Mouse (Mus musculus) neural tube, embryonic 11.5 days (tissue): ENCODE data around the gene Zfp692. TPM values are rescaled to one million over a fixed set of nuclear protein-coding genes. Genes with fewer than 3 reads are reported as not detected.

Experiments used
- ATAC-seq: fragments of 200-750 bp; cut with Nextera tagmentation; 2 replicates; pipeline ENCODE4 v1.8.0; 2017; ENCODE audit warnings: moderate number of reproducible peaks, mild to moderate bottlenecking, moderate TSS enrichment, moderate library complexity; ENCODE audit not compliant: insufficient read depth, low FRiP score, low TSS enrichment
- DNase-seq: peaks from one replicate; pipeline ENCODE4 v3.0.0-alpha.2; 2015; ENCODE audit warnings: low spot score
- H3K27ac ChIP-seq: fragments of 300-500 bp; sonication (generic); 2 replicates; pipeline ENCODE4 v1.5.1; 2014; ENCODE audit warnings: low read depth, mild to moderate bottlenecking, low read length
- H3K27me3 ChIP-seq: fragments of 300-500 bp; sonication (generic); 2 replicates; pipeline ENCODE4 v1.6.1; 2014; ENCODE audit warnings: mild to moderate bottlenecking, low read length, mixed read lengths; ENCODE audit not compliant: control insufficient read depth, insufficient read depth
- H3K36me3 ChIP-seq: fragments of 300-500 bp; sonication (generic); 2 replicates; pipeline ENCODE4 v1.6.1; 2014; ENCODE audit warnings: mild to moderate bottlenecking, low read length, moderate library complexity, mixed read lengths; ENCODE audit not compliant: control insufficient read depth, insufficient read depth
- H3K4me1 ChIP-seq: fragments of 300-500 bp; sonication (generic); 2 replicates; pipeline ENCODE4 v1.6.1; 2014; ENCODE audit warnings: low read length, mixed read lengths; ENCODE audit not compliant: control insufficient read depth, insufficient read depth
- H3K4me2 ChIP-seq: fragments of 300-500 bp; sonication (generic); 2 replicates; pipeline ENCODE4 v1.6.1; 2014; ENCODE audit warnings: low read depth, mild to moderate bottlenecking, moderate library complexity
- H3K4me3 ChIP-seq: fragments of 300-500 bp; sonication (generic); 2 replicates; pipeline ENCODE4 v1.5.1; 2014; ENCODE audit warnings: low read depth, low read length
- H3K9ac ChIP-seq: fragments of 300-500 bp; sonication (generic); 2 replicates; pipeline ENCODE4 v1.6.1; 2014; ENCODE audit warnings: mild to moderate bottlenecking, low read length
- H3K9me3 ChIP-seq: fragments of 300-500 bp; sonication (generic); 2 replicates; pipeline ENCODE4 v1.6.1; 2016; ENCODE audit warnings: low read length; ENCODE audit not compliant: control insufficient read depth
- WGBS: fragments of 180-500 bp; shearing (Covaris S2); extraction: QIAGEN DNeasy Blood & Tissue Kit; methylation state at CpG from one replicate; pipeline ENCODE4 v1.1.7; 2014; 5-methylcytosine and 5-hydroxymethylcytosine counted together
- polyA plus RNA-seq: library from polyadenylated mRNA; unstranded; fragments of >200 nt; fragmentation: Nextera tagmentation; extraction: Ambion mirVana; gene quantifications from 2 replicates; pipeline ENCODE4 v1.2.1, GENCODE M21; 2014

The Zfp692 gene
- polyA plus RNA-seq, 1 experiment from 2014 or later = 15.0 TPM

- under 1% methylated on average over 52 of the region's 52 CpGs for WGBS
- Histone ChIP-seq H3K9me3 (no peaks in the 10 kb centered on the region), H3K4me1 (peaks cover 14% of the 10 kb centered on the region), H3K4me2 (peak within 1 kb of the TSS; percentile 91), H3K36me3 (peaks cover 5% of the 10 kb centered on the region; the same call in 1 of the 2 replicates), H3K27ac (0 out of 2 replicates have a peak within 1 kb of the TSS, but pooled peaks have one; percentile 35), H3K4me3 (peak within 1 kb of the TSS; percentile 72), H3K9ac (peak within 1 kb of the TSS; percentile 91), H3K27me3 (no peaks in the 10 kb centered on the region)
- peak; percentile 95 for ATAC-seq
- peak; percentile 91 for DNase-seq
Measured at GRCm38 (mm10) chr11:58330276-58331148, 23.6 kb downstream of the Zfp692 start, which contains the start of the genes Zfp672 and Sh3bp5l. Zfp672 (minus strand) TSS chr11:58330339. Sh3bp5l (plus strand) TSS chr11:58330724.

GRCm38 (mm10) chr11:58331149-58331495 is 24.3 kb downstream of the Zfp692 start:
- H3K27me3 ChIP-seq = no peaks in the 10 kb centered on the region
- peaks cover 14% of the 10 kb centered on the region for H3K4me1 ChIP-seq
- ATAC-seq (peak; percentile 25; the same call in 1 of the 2 replicates), DNase-seq (no peak)
- peak overlapping the region; percentile 72 for H3K4me3 ChIP-seq
- H3K4me2 ChIP-seq = peak overlapping the region; percentile 66
- H3K9me3 ChIP-seq = no peaks in the 10 kb centered on the region
- peak overlapping the region; percentile 82 for H3K9ac ChIP-seq
- peaks cover 5% of the 10 kb centered on the region; the same call in 1 of the 2 replicates for H3K36me3 ChIP-seq
- WGBS = 26% methylated on average over 10 of the region's 10 CpGs
- no peak overlapping the region for H3K27ac ChIP-seq

- Histone ChIP-seq H3K9me3 (no peaks in the 10 kb centered on the region), H3K27me3 (no peaks in the 10 kb centered on the region), H3K27ac (no peak overlapping the region), H3K36me3 (peaks cover 5% of the 10 kb centered on the region; the same call in 1 of the 2 replicates), H3K9ac (peak overlapping the region; percentile 82; the same call in 1 of the 2 replicates), H3K4me2 (peak overlapping the region; percentile 66), H3K4me1 (peaks cover 14% of the 10 kb centered on the region), H3K4me3 (peak overlapping the region; percentile 72)
- ATAC-seq (no peak), DNase-seq (no peak)
- WGBS = 85% methylated on average over 6 of the region's 6 CpGs
Measured at GRCm38 (mm10) chr11:58331546-58331945, 24.7 kb downstream of the Zfp692 start.

- Histone ChIP-seq H3K36me3 (peaks cover 6% of the 10 kb centered on the region), H3K4me1 (peaks cover 8% of the 10 kb centered on the region), H3K27ac (no peak overlapping the region), H3K4me2 (no peak overlapping the region), H3K9ac (no peak overlapping the region), H3K9me3 (no peaks in the 10 kb centered on the region), H3K4me3 (no peak overlapping the region), H3K27me3 (no peaks in the 10 kb centered on the region)
- DNase-seq (no peak), ATAC-seq (no peak)
- WGBS = 76% methylated on average over 3 of the region's 3 CpGs
Measured at GRCm38 (mm10) chr11:58334746-58335145, 27.9 kb downstream of the Zfp692 start.

GRCm38 (mm10) chr11:58346745-58347144 is 39.9 kb downstream of the Zfp692 start:
- Histone ChIP-seq H3K36me3 (peaks cover 11% of the 10 kb centered on the region), H3K27me3 (no peaks in the 10 kb centered on the region), H3K4me1 (no peaks in the 10 kb centered on the region), H3K9me3 (no peaks in the 10 kb centered on the region), H3K27ac (no peak overlapping the region), H3K4me3 (no peak overlapping the region), H3K9ac (no peak overlapping the region), H3K4me2 (no peak overlapping the region)
- 91% methylated on average over 4 of the region's 4 CpGs for WGBS
- ATAC-seq (no peak), DNase-seq (no peak)

- Histone ChIP-seq H3K27ac (no peak overlapping the region), H3K9ac (no peak overlapping the region), H3K4me3 (no peak overlapping the region), H3K27me3 (no peaks in the 10 kb centered on the region), H3K9me3 (no peaks in the 10 kb centered on the region), H3K4me2 (no peak overlapping the region), H3K4me1 (no peaks in the 10 kb centered on the region), H3K36me3 (peaks cover 5% of the 10 kb centered on the region; the same call in 1 of the 2 replicates)
- WGBS = 72% methylated on average over 4 of the region's 4 CpGs
- DNase-seq = no peak
- no peak for ATAC-seq
Measured at GRCm38 (mm10) chr11:58350628-58351027, 43.8 kb downstream of the Zfp692 start.

- WGBS = 87% methylated on average over 5 of the region's 5 CpGs
- DNase-seq = no peak
- Histone ChIP-seq H3K4me2 (no peak overlapping the region), H3K36me3 (peaks cover 2% of the 10 kb centered on the region; the same call in 1 of the 2 replicates), H3K4me3 (no peak overlapping the region), H3K4me1 (no peaks in the 10 kb centered on the region), H3K27ac (no peak overlapping the region), H3K9ac (no peak overlapping the region), H3K9me3 (no peaks in the 10 kb centered on the region), H3K27me3 (no peaks in the 10 kb centered on the region)
- ATAC-seq = no peak
Measured at GRCm38 (mm10) chr11:58351179-58351578, 44.3 kb downstream of the Zfp692 start.

- DNase-seq (no peak), ATAC-seq (no peak)
- H3K4me1 ChIP-seq = no peaks in the 10 kb centered on the region
- no peaks in the 10 kb centered on the region for H3K27me3 ChIP-seq
- 73% methylated on average over 7 of the region's 7 CpGs for WGBS
- H3K36me3 ChIP-seq = no peaks in the 10 kb centered on the region
- no peak overlapping the region for H3K4me3 ChIP-seq
- H3K9ac ChIP-seq = no peak overlapping the region
- H3K9me3 ChIP-seq = no peaks in the 10 kb centered on the region
- H3K4me2 ChIP-seq = no peak overlapping the region
- H3K27ac ChIP-seq = no peak overlapping the region
Measured at GRCm38 (mm10) chr11:58352681-58353548, 46.0 kb downstream of the Zfp692 start.
